Mouse (Mus musculus) thymus, postnatal 25 days (tissue): ENCODE measurements around the gene Wdr1.
"Not testable (repeated sequence)": the region's sequence is repeated elsewhere in the genome, so short reads cannot be mapped to it uniquely, and the experiment has no call there.

Source experiments
- DNase-seq: peaks from one replicate; pipeline ENCODE4 v3.0.0; 2022

Gene Wdr1

DNA sequence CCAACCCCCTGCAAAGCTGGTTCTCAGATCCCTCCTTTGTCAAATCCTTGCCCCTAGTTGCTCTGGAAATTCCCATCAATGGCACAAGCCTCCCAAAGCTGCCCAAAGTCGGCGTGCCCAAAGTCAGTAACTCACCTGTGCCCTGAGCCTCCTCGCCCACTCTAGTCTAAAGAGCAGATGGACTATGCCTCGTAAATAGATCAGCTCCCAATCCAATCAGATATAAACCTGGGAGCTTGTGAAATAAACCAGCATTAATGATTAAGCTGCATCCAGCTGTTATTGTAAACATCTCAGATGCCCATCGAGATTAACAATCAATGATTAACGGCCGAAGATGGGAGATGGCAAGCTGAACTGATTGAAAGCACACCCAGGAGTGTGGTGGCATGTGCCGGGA lies 71.3 kb downstream of the Wdr1 start:
- DNase-seq = no peak

DNA sequence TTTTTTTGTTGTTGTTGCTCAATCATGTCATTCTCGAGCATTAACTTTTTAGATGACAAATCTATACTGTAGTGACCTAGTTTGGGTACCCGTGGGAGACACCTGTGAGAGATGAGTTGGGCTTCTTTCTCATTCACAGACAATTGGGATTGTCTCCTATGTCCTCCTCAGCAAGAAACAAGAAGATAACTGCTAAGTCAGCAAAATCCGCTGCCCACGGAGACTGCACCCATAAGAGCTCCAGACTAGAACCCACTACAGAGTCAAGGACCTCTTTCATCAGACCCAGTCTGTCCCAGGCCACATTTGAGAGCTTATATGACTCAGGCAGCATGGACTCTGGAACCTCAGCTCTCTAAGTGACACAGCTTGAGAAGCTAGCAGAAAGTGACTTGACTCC lies 73.3 kb downstream of the Wdr1 start:
- no peak for DNase-seq

DNA sequence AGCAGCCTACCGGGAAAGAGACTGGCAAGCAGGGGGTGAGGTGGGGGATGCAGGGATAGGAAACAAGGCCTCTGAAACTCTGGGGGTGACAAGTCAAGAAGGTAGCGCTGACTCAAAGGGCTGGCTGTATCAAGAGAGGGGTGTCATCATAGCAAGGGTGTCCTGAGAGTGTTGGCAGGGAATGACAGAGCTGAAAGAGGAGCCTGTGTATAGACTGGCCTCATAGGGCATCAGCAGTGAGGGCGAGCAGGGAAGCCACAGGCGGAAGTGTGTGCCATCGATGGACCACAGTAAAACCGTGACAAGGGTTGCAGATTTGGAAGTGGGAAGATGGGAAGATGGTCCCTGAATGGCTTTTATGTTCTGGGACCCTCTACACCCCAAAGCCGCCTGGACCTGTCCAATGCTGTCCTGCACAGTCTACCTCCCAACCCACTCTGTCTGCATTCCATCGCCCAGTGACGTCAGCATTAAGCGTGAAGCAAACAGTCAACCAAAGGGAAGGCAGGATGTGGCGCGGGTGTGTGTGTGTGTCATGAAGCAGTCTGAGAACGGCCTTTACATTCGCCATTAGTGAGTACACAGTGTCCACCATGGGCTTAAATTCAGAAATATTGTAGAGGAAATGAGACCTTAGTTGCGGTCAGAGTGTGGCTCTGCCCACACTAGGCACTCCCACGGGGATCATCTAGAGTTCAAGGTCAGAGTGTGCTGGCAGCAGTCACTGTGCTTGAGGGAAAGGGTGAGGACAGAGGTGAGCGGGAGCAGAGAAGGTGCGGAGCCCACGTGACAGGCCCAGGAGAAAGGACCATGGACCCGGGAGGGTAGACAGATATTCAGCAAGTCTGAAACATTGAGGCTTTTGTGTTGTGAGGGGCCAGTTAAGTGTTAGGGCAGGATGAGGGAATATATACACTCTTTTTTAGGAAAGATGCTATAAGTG lies 74.1 kb downstream of the Wdr1 start:
- no peak for DNase-seq

DNA sequence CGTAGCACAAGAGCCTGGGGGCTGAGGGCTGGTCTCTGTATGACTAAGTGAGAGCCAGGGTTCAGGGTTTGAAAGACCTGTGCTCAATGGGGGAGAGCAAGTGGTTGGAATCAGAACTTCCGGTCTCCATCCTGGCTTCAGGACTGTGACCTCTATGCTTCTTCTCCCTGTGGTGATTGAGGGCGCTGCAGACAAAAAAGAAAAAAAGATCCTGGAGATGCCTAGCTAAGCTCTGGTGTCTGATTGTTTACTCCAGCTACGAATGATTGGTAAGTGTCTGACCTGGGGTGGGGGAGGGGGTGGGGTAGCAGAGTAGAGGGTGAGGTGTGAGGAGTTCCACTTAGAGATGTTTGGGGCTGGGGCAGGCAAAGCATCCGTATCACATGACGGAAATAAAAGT lies 75.0 kb downstream of the Wdr1 start:
- DNase-seq = no peak

DNA sequence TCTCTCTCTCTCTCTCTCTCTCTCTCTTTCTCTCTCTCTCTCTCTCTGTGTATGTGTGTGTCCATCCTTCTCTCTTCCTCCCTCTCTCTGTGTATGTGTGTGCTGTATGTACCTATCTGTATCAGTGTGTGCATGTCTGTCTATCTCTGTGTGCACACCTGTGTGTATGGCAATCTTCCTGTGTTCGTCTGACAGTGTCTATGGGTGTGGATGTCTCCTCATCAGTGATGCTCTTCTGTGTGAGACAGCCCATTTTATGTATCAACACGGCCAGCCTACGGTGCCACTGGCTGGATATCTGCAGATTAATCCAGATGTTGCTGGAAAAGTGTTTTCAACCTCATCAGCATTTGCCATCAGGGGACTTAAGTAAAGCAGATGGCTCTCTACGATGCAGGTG lies 75.8 kb downstream of the Wdr1 start:
- DNase-seq = no peak

DNA sequence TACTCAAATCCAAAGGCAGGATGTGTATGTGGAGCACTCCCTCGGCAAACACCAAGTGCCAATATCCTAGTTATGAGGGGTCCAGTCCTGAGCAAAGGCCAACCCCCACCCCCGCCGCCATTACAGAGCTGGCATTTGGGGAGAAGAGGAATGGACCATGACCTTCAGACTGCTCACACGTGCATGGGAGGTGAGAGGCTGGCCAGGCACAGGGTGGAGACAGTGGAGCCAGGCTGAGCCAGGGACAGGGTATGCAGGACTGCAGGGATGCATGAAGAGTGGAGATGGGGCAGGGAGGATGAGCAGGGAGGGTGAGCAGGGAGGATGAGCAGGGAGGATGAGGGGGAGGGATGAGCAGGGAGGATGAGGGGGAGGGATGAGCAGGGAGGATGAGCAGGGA lies 77.1 kb downstream of the Wdr1 start:
- DNase-seq = no peak

DNA sequence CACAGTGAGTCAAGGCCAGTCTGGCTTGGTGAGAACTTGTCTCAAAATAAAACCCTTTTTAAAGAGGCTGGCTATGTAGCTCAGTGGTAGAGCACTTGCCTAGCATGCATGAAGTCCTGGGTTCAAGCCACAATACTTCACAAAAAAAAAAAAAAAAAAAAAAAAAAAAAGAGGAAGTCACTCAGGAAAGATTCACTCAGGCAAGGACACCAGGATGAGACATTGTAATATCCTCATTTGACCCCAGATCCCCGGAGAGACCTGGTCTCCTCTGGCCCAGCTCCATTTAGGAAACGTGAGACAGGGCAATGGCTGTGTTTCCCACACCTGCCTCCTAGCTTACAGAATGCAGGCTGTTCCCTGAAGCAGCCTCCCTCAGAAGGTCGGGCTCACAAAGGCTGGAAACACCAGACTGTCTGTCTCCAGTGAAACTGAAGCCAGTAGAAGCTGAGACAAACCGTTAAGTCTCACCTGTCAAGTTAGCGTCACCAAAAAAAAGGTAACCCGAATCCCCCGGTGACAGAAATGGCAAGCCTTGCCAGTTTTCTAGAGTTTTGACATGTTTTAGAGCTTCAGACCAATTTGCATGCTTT lies 79.4 kb downstream of the Wdr1 start:
- DNase-seq = no peak

DNA sequence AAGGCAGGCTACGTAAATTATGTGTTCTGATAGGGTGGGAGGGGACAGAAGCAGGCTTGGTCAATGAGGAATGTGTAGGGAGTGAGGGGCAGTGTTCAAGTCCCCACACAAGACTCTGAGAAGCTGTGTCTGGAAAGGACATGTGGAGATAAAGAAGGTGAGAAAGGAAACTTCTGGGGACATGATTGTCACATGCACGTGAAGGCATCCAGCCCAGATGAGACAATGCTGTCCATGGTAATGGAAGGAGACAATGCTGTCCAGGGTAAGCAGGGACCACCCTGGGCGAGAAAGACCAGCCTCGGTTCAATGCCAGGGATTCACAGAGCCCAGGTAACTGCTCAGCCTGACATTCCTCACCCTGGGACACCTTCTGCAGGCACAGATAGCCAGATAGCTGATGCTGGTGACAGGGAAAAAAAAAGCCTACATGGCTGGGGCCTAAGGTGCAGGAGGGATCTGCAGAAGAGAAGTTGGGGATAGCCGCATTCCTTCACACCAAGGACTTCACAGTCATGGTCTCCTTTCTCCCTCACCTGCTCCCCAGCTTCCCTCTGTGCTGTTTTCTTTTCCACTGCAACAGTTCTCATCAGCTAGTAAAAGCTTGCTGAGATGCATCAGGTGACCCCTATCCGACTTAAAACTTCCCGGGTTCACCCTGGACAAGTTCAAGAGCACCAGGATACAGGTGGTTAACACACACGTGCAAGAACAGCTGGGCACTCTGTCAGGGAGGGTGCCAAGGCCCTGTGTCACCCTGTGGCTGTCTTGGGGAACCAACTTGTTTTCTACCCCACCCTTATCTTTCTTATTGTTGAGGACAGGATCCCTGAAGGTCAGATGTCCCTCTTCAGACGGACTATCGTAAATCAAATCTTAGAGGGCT lies 82.0 kb downstream of the Wdr1 start:
- no peak for DNase-seq

DNA sequence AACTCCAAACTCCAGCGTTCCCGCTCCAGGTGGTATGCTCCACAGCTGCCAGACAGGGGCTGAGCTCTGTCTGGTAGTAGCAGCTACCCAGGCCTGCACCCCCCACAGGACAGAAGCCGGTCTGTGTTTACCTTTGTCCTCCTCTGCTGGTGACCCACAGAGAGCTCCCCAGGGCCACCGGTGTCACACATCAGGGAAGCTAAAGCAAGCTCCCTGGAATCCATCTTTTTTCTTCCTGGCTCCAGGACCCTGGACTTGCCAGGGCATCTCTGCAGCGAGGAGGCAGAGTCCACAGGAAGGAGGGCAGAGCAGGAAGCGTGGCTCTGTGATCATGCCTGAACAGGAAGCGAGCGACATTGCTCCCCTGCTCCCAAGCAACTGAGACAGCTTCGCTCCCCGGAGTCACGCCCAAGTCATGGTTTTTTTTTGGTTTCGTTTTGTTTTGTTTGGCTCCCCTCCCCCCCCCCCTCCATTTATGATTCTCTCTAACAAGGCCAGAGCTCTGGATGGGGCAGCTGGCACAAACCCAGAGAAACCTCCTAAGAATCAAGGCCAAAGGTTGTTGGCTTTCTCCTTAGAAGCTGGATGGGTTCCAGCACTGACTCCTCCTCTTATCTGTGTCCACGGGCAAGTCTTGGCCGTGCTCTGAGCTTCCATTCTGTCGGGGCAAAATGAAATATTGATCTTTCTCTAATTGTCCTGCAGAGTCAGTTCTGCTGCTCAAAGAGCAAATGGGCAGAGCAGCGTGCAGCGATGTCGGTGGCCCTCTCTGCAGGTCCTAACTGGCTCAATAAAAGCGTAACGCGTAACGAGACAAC lies 82.9 kb downstream of the Wdr1 start:
- peak; percentile 74 for DNase-seq

DNA sequence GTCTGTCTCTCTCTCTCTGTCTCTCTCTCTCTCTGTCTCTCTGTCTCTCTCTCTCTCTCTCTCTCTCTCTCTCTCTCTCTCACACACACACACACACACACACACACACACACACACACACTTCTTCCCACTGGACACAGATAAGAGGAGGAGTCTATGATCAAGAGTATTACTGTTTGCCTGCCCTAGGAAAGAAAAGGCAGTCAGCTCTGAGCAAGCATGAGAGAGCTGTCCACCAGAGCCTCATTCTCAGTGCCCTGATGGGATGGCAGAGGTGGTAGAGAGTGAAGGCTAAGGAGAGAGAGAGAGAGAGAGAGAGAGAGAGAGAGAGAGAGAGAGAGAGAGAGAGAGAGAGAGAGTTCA lies 83.5 kb downstream of the Wdr1 start:
- DNase-seq = not testable (repeated sequence)

DNA sequence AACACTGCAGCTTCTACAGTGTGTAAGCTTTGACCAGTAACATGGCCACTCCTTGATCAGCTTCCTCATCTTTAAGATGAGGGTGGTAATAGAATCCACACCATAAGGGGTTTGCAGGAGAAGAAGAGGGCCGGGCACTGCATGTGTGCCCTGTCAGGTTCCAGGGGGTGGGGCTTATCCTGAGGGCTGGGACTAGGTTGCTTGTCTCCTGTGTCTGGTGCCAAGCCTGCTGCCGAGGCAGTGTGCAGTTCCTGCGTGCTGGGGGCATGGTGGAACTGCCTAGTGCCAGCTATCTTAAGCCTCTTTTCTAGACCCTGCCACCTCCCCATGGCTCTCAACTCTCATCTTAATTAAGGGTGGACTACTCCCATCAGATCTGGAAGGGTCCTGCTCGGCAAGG lies 84.0 kb downstream of the Wdr1 start:
- peak; percentile 44 for DNase-seq

DNA sequence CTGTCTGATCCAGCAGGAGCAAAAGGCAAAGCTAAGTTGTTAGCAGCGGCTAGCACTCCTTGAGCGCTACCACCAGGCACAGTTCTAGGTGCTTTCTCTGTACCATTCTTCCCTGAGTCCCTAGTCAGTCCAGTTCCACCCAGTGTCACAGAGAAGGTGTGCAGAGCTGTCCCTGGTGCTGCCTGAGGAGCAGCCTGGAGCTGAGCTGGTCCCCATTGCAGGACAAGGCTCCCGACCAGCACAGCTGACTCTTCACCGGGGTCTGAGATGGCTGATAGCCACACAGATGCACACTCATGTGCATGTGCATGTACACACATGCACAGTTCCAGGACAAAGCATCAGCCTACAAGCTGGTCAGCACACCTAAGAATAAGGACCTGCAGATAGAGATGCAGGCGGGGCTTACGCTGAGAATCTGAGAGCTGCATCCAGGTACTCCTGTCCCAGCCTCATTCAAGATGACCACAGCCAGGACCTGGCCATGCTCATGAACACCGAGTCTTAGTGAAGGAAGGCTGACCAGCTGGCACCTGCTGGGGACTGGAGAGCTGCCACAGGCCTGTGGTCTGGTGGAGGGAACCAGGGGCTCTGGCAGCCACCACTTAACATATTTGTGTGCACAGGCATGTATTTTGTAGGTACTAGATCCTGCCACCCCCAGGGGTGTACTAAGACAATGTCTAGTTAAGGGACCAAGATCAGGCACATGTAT lies 85.1 kb downstream of the Wdr1 start:
- no peak for DNase-seq

DNA sequence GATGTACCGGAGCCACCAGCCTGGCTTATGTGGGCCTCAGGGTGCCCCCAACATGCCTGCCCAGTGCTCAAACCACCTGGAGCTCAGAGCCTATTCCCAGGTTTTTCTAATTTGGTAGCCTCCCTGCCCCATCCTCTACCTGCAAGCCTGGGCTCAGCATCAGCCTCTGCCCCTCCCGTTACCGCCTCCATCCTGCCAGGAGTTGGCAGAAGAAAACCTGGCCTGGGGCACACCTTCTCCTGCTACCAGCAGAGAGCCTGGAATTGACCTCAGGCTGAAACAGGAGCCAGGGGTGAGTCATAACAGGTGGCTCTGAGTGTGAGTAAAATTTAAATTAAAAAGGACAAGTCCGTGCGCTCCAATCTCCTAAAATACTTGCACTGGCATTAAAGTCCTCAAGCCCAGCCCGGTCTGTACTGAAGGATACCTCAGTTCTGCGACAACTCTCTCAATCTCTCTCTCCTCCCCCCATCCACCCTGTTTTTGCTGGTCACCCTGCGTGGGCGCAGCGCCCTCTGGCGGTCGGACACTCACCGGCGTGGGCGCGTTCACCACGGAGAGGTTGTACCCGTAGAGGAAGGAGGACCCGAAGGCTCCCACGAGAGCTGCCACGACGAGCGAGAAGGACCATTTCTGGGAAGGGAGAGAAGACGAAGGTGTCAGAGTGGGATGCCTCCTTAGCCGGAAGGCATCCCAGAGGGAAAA lies 86.0 kb downstream of the Wdr1 start:
- peak; percentile 34 for DNase-seq
